Mouse (Mus musculus): ENCODE data around the gene Mlc1.

The Mlc1 gene

GRCm38 (mm10) chr15:88936619-88937290 is 42.1 kb downstream of the Mlc1 start:
- no peak for DNase-seq

DNA sequence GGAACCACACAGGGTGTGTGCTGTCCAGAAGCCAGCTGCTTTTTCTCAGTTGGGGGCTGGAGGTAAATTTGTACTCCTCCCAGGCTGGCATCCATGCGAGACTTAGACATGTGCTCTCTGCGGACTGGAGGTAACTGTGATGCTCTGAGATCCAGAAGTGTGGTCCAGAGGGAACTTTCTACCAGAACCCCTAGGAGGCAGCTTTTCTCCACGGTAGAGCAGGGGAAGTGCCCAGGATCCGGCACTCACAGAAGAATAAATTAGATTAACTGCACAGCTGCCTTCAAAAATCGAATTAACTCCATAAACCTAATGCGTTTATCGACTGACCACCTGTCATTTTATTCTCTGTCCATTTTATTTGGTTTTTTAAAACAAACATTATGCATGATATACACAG is 44.7 kb downstream of the Mlc1 start:
- no peak for DNase-seq

GRCm38 (mm10) chr15:88932667-88933066 is 46.1 kb downstream of the Mlc1 start:
- no peak for DNase-seq

DNA sequence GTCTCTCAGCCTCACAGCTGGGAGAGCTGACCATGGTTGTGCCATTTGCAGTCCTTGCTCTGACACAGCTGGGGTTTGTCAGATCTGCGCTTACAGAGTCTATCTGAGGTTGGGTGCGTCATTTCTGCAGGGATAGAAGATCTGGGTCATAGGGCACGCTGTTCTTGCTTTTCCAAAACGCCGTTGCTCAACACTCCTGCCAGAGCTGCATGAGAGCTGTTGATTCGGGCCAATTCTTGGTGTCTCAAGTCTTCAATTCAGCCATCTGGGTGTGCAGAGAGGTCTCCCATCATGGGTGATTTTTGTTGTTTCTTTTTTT is 56.9 kb downstream of the Mlc1 start:
- no peak for DNase-seq

DNA sequence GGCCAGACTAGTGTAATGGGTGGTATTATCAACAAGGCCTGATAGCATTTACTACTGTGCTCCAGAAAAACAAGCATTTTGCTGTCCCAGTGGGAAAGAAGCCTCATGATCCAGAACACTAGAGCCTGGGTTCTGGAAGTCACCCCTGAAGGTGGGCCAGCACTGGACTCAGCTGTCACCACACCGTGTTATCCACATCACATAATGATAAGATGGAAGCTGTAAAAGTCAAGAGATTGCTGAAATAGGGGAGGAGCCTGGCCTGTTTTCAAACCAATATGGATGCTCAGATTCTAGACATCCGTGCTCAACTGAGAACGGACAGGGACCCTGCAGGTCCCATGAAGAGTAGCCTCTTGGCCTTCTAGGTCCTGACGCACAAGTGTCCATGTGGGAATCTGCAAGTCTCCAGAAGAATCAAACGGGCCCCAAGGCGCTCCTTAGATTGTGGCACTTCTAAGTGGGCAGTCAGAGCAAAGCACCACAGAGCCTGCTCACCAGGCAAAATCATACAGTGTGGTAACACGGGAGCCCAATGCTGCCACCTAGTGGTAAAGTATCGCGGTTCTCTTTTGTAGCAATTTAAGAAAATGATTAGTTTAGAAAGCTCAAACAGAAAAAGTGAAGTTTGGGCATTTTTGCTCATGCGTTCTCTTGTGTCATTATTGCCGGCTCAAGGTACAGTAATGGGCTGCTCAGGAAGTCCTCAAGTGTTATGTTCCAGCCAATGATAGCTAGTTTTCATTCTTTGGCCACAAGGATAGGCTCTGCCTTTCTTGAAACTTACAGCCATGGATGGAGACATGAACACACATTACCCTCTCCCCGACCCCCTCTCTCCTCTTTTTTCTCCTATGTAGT is 57.4 kb downstream of the Mlc1 start:
- peak; percentile 80 to 85 for DNase-seq

- DNase-seq = no peak
Measured at GRCm38 (mm10) chr15:88920065-88920464, 58.7 kb downstream of the Mlc1 start.

GRCm38 (mm10) chr15:88919328-88919727 is 59.5 kb downstream of the Mlc1 start:
- no peak for DNase-seq

GRCm38 (mm10) chr15:88917126-88917525 is 61.7 kb downstream of the Mlc1 start:
- DNase-seq = no peak

DNA sequence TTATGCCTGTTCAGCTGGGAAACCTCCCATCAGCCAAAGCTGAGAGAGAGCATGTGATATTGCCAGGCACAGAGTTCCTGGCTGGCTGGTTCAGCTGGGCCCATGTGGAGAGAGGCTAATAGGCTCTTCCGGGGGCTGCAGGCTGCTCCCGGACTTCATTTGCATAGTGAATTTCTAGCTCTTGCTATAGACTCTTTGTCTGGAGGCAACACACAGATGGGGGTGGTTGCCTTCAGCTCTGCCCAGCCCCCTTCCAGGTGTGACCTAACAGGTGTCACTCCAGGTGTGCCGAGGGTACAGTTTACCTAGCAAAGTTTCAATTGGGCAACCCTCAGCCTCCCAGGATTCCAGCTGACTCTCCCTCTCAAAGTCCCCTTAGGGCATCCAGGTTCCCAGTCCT is 62.4 kb downstream of the Mlc1 start:
- no peak for DNase-seq

- DNase-seq = no peak
Measured at GRCm38 (mm10) chr15:88915046-88915445, 63.8 kb downstream of the Mlc1 start.

GRCm38 (mm10) chr15:88906347-88906746 is 72.5 kb downstream of the Mlc1 start:
- no peak for DNase-seq
